Mouse (Mus musculus) gastrocnemius, adult 8-10 months (tissue): ENCODE results near the gene Patz1. TPM values are rescaled to one million over a fixed set of nuclear protein-coding genes. Genes with fewer than 3 reads are reported as not detected.

ENCODE experiments used
- DNase-seq, 2 experiments: peaks; one replicate each; pipeline ENCODE4 v3.0.0; 2022; ENCODE audit warnings: low spot score in 2 of 2
- total RNA-seq, 4 experiments: library from RNA; stranded (reverse); gene quantifications; 2 replicates each; pipeline ENCODE4 v1.2.4; 2022

The Patz1 gene
- total RNA-seq, 4 experiments from 2014 or later, result 13.0 to 22.3 (median 19.2) TPM

DNA sequence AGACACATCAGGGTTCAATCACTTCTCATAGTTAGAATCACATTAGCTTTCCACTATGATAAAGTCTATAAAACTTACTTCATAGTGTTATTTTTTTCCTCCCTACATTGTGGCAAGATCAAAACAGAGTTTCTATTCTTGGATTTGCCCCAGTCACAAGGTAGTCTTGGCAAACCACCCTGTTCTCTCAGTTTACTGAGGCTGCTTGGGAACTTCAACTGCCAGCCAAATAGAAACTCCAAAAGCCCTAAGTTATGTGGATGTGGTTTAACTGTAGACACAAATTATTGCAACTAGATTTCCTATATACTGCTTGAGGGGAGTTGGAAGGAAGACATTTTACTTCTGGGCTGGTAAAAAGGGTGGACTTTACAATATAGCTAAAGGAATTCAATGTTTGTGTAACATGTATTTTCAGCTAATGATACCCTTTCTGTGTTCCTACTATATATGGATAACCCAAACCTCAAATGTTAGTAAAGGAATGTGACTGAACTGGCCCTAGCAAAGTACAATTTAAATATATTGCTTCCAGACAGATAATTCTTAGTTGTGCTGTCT lies 41.3 kb downstream of the Patz1 start, which contains the start of gene Pik3ip1:
TSS of gene Pik3ip1 (plus strand) at position 511 of the 561 bp plus-strand sequence.
- DNase-seq, result no peak

DNA sequence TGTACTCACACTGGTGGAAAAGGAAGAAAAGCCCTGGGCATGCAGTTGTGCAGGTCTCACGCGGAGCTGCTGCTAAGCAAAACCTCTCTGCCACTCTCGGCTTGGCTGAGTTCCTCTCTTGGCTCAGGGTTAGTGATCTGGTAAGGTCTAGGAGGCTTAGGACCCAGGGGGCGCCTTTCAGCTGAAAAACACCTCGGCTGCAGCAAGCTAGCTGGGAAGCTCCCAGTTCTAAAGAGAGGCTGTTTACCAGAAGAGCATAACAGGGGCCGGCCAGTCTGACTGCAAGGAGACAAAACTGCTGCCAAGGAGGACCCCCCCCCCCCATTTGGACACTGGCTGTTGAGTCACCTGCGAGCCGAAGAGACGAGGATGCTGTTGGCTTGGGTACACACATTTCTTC lies 41.9 kb downstream of the Patz1 start:
- DNase-seq, result peak; percentile 90 to 93

DNA sequence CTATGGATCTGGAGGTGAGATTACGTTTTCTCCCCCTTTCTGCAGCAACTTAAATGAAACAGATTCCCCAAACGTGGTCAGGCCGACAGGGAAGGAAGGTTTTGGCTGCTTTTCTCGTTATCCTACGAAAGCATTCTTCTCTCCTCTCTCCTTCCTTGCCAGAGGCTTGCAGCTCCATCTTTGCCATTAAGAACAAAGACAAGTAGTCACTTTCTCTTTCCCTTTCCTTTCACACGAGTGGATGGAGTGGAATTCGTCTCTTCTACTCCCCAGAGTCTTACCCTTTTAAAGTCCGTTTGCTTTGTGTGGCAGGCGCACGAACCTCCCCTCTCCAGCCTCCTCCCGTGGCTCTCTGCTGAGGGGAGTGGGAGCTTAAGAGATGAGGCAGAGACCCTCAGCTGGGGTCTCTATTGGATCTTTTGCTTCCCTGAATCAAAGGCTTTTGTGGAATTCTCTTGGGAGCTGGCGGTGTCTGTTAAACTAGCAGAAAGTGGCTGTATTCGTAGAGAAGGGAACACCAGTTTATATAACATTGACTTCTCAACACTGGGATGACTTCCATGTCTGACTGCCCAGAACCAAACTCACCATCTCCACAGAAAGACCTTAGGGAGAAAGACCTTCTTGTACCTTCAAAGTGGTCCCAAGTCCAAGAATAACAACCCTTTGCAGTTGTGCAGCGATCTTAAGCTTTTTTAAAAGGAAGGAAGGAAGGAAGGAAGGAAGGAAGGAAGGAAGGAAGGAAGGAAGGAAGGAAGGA lies 42.5 kb downstream of the Patz1 start:
- no peak for DNase-seq

DNA sequence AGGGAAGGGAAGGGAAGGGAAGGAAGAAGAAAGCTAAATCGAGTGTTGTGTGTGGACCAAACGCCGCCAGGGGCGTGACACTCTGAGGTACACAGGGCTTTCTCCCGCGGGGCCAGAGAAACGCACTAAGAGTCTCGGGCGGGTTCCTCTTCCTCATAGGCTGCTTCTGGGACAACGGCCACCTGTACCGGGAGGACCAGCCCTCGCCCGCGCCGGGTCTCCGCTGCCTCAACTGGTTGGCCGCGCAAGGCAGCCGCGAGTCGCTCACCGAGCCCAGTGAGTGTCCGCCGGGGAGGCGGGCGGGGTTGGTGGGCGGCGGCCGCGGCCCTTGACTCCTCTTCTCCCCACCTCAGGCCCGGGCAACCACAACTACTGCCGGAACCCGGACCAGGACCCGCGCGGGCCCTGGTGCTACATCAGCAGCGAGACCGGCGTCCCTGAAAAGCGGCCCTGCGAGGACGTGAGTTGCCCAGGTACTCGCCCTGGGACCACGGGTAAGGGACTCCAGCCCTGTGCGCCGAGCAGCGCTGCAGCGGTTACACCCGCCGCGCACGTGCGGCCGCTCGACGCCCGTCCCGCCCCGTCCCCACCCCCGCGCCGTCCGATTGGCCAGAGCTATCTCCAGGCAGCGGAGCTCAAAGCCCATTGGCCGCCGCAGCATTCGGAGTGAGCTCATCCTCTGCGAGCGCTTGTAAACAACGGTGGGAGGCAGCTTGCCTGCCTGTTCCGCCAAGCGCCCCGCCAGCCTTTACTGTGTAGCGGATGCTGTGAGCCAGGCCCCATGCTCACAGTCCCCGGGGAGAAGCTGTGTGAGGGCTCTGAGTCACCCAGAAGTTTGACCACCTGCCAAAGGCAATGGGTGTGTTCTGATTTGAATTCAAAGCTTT lies 43.3 kb downstream of the Patz1 start:
- DNase-seq, result peak; percentile 85 to 93

DNA sequence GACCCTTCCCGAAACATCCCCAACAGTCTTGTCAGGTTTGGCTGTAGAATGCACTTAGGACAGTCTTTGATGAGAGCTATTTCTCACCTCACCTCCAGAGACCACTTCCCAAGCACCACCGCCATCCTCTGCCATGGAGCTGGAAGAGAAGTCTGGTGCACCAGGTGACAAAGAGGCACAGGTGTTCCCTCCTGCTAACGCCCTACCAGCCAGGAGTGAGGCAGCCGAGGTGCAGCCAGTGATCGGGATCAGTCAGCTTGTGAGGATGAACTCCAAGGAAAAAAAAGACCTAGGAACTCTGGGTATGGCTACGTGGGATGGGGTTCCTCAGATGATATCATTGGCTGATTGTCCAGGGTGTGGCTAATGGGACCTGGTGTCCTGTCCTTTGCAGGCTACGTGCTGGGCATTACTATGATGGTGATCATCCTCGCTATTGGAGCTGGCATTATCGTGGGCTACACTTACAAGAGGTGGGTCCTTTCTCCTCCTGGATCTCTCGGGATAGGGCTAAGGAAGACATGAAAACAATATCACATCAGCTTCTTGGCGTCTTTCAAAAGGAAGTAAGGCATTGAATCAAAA lies 44.5 kb downstream of the Patz1 start:
- DNase-seq, result no peak

DNA sequence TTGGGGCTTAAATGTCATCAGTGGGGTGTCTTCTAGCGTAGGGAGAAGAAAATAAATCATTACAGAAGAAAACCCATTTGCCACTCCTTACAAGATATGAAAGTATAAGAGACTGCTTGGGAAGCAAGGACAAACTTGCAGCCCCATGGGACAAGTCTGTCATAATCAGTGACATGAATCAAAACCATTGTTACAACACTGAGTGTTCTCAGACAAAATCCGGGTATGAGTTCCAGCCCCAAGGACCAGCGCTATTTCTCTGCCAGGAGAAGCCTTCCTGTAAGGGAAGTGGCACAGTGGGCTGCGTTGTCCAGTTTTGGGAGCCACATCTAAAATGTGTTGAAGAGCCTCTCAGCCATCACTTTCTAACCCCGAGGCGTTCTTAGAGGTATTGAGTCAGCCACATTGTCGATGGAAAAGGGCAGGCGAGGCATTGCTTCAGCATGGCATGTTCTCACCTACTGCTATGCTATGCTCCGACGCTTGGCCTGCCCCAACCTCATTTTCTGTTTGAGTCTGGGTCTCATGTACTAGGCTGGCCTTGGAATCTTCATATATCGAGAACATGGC lies 45.6 kb downstream of the Patz1 start:
- DNase-seq, result no peak

DNA sequence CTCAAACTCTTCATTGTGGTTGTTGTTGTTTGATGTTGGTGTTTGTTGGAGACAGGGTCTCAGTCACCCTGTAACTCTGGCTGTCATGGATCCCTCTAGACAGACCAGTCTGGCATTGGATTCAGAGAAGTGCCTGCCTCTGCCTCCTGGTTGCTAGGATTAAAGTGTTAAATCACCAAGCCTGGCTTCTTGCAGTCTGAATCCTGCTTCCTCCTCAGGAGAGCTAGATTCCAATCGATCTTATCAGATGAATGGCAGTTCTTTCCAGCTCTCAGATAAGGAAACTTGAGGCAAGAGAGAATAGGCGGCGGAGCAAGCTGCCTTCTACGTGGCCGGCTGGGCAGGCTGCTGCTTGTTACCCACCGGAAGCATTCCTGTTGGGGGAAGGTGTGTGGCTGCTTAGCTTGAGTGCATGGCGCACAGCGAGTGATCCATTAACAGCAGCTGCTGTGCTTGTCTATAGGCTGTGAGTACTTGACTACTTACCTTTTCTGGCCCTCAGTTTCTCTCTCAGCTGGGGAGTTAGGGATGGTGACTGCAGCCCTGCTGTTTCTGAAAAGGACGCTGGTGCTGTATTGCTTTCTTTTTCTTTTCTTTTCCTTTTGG lies 46.1 kb downstream of the Patz1 start:
- no peak for DNase-seq

DNA sequence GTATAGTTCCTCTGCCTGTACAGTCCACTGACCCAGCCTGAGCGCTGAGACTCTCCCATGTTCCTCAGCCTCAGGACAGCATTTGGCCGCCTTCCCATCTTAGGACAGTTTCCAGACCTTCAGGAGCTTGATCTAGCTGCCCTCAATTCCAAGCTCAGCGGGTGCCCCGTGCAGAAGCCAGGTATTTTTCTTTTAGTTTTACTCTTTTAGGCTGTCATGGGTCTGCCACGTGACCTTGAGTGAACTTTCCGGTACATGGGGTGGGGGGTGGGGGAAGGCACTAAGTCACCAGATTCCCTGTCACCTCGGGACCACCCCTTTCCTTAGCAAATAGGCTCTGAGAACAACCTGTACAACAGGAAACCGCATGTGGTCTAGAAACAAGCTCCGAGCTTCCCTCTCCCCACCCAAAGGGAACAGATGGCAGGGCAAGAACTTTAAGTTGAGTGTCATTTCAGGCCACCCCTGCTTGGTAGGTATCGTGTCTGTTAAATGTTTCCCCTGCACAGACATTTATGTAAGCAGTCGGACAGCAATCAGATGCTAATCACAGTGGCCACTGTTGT lies 47.1 kb downstream of the Patz1 start:
- peak; percentile 49 to 66 for DNase-seq

DNA sequence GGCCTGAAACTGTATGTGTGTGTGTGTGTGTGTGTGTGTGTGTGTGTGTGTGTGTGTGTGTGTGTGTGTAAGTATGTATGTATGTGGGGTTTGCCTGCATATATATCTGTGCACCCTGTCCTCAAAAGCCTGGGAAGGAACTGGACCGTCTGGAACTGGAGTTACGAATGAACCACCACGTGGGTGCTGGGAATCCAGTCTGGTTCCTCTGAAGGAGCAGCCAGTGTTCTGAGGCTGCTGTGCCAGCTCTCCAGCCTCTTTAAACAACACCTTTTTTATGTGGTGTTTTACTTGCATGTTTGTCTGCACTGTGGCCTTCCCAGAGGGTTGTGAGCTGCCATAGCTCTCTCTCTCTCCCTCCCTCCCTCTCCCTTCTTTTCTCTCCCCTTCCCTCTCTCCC lies 47.9 kb downstream of the Patz1 start:
- DNase-seq, result no peak

DNA sequence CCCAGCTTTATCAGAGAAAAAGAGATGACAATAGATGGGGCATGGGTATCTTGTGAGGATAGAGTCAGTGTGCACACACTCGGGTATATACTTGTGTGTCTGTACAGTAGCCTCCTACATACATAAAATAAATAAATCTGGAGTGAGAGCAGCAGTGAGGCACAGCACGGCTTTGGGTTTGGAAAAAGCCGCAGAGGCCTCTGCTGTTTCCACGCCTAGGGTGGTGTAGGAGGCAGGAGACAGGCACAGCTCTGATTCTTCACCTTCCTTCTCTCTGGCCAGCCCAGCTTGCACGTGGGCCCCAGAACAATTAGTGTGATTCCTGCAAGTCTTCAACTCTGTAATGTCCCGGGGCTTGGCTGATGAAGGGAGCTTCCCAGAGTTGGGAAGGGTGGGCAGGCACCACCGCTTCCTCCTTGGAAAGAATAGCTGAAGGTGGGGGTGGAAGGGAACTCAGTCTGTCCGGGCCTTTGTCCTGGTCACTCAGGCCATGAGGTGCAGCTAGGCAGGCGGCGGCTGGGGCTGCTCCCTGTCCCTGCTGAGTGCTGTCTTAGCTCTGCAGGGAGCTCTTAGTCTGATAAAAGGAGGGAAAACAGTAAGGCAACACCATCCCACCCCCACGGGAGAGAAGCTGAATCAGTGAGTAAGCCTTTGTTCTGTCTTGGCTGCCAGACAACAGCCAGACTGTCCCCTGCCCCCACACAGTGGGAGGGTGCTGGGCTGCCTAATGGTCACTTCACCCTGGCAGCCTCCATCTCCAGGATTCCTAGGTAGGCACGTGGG lies 48.7 kb downstream of the Patz1 start:
- DNase-seq, result no peak

DNA sequence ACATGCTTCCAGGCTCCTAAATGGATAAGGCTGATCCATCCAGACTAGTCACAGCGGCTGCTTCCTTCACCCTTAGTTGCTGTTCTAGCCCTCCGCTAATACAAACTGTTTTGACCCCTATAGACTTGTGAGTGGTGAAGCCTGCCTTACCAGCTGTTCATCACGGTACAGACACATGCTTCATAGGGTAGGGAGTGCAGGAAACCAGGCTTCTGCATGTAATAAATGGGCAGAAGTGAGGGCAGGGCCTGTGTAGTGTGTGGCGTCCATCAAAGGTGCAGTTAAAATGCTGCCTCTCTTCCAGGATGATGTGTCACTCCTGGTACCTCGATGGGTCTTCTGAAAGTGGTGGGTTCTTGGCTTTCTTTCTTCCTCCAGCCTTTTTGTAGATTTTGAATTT lies 49.3 kb downstream of the Patz1 start:
- DNase-seq, result no peak

DNA sequence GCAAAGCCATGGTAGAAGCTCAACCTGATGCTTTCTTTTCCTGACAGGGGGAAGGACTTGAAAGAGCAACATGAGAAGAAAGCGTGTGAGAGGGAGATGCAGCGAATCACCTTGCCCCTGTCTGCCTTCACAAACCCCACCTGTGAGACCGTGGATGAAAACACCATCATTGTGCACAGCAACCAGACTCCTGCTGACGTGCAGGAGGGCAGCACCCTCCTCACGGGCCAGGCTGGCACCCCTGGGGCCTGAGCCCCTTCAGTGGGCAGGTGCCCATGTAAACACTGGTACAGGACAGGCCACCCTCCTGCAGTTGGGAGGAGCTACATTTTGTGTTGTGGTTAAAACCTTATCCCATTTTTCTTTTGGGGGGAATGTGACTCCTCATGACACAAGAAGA lies 52.8 kb downstream of the Patz1 start:
- DNase-seq, result no peak

DNA sequence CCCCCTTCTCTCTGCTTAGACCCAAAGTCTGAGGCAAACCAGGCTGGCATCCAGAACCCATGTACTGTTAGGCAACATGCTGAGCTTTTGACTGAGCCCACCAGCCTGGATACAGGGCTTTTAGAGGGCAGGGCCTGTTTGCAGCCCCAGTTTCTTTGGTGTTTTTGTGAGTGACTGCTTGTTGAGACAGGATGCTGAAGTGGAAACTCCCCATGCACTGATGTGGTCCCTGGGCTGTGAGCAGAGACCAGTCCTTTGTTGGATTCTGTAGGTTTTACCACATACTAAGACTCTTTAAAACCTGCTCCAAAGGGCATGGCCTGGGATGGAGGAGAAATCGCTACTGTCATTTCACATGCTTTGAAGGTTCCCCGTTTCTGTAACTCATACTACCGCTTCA lies 56.2 kb downstream of the Patz1 start:
- no peak for DNase-seq

DNA sequence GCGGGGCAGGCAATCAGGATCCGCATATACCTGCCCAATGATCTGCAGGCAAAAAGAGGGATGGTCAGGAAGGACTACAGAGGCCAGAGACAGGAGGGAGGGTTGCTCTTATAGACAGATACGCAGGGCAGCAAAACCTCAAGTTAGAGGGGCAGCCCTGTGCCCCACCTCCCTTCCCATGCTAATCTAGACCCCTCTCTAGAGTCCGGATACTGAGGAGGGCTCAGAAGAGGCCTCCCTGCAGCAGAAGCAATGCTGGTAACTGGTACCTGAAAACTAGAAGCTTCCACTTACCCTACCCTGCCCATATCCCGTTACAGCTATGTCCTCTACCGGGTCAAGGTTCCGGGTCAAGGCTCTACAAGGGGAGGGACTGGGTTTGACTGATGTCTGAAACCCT lies 57.7 kb downstream of the Patz1 start:
- no peak for DNase-seq

DNA sequence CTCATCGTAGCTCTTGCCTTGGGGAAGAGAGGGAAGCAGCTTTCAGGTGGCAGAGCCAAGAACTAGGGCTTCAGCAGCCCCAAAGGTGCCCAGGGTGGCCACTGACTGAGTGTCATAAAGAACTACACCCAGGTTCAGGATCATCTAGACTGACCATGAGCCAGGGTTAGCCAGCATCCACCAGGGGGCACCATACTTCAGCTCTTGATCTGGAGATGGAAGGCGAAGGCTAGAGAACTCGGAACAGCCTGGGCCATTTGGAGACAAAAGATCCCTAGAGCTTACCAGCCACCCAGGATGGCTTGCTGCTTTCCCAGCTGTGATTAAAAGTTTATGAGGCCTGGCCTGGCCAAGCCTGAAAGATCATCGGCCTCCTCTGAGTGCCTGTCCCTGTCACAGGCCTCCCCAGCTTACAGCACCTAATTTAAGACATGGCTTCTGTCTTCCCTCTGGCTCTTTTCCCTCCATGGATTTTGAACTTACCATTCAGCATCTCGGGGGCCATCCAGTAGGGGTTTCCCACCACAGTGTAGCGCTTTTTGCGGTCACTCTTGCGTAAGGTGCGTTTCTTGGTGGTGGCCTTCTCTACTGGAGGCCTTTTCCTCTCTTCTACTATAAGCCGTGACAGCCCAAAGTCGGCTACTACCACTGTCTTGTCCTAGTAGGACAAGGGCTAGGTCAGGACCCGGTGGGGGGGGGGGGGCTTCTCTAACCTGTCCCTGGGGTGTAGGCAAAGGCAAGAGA lies 58.6 kb downstream of the Patz1 start:
- DNase-seq, result peak; percentile 78 to 80

DNA sequence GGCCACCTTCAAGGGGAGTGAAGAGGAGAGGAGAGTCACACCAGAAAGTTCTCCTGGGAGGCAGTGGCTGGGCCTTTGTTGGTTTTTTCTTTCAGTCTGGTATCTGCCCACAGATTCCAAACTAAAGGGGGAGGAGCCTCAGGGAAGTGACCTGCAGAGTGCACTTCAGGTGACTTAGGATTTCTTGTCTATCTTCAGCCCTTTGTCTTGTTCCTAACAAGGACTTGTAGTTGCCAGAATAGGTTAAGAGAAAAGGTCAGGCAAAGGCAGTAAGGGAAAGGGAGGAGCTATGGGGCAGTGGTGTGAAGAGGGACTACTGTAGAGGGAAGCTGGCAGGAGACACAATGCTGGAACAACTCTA lies 59.1 kb downstream of the Patz1 start:
- no peak for DNase-seq

DNA sequence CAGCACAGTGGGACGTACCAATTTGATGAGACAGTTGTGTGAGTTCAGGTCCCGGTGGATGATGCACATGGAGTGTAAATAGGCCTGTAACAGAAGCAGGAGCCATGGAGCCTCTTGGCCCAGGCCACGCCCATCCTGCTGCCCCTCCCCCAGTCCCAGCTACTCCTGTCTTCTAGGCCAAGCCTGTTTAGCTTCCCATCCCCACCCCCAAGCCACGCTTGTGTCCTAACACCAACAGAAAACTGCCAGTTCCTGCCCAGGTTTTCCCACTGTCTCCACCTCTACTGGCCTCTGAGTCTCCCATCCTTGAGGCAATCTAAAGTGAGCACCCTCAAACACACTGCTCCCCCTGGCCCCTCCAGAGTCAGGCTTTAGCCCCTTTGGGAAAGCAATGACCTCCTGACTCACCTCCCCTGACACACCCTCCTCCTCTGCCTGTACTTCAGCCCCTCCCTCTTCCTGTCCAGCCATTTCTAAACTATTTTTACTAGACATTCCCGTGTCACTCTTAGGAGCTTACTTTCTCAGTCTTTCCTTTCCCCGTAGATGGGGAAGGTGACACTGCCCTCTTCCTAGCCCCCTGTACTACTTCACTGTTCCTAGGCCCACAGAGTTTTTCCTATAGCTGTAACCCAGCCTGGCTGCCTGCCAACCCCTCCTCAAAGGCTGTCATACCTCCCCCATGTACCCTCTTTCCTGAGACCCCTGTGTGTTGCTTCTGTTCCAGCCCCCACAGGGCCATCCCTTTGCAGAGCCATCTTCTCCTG lies 60.1 kb downstream of the Patz1 start:
- no peak for DNase-seq

DNA sequence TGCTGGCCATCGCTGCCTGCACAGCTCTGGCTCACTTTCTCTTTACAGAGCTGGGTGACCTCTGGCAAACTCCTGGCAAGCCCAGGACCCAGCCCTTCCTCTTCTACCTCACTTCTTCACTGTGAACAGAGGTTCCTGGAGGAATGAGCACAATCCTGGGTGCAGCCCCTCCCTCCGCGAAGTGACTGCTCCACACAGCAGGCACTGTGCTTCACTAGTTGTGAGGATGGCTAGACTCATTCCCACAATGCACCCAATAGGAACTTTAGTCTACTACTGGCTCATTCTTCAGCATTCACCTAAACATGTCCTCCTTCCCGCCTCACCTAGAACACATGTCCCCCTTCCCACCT lies 60.6 kb downstream of the Patz1 start:
- DNase-seq, result no peak

DNA sequence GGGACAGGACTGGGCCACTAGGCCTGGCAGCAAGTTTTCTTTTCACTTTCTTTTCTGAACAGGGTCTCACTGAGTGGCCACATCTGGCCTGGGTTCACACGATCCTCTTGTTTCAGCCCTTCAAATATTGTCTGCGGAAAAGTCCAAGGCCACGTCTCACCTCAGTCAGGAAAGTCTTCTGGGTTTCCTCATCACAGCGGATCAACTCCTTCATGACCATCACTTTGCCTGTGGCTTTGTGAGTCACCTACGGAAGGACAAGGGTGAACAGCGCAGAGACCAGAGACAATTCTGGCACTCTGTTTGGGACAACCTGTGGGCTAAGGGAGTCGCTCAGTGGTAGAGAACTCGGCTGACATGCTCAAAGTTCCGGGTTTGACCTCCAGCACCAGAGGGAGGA lies 63.5 kb downstream of the Patz1 start:
- no peak for DNase-seq
